Mouse (Mus musculus) retina, postnatal 1 day (tissue): ENCODE results near the gene Sh2d5.

Source experiments
- DNase-seq: peaks from one replicate; pipeline ENCODE4 v3.0.0-alpha.2; 2012

Sh2d5 gene

DNA sequence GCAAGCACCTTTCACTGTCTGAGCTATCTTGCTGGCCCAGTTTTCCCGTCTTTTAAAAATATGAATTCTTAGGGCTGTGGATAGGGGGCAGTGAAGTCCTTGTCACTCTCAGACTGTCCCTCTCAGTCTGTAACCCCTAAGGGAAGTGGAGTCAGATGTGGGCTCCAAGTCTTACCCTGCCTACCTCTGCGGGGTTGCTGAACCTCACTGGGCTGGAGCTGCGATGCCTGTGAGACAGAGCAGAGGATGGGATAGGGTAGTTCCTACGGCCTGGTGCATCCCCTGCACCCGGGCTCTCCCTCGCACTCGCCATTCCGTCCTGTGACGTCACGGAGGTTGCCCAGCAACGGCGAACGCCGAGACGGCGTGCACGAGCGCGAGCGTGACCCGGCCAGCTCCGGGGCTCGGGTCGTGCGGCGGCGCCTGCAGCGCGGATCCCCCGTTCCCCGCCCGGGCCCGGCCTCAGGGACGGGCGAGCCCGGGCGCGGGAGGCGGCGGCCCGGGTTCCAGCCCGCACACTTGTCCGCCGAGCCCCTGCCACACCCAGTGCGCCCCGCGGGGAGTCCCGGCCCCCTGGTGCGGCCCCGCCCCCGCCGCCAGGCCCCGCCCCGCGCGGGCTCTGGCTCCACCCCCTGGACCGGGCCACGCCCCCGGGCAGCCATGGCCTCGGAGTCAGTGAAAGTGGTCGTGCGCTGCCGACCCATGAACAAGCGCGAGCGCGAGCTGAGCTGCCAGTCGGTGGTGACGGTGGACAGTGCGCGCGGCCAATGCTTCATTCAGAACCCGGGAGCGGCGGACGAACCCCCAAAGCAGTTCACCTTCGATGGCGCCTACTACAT lies 11.9 kb downstream of the Sh2d5 start:
- peak; percentile 89 for DNase-seq

DNA sequence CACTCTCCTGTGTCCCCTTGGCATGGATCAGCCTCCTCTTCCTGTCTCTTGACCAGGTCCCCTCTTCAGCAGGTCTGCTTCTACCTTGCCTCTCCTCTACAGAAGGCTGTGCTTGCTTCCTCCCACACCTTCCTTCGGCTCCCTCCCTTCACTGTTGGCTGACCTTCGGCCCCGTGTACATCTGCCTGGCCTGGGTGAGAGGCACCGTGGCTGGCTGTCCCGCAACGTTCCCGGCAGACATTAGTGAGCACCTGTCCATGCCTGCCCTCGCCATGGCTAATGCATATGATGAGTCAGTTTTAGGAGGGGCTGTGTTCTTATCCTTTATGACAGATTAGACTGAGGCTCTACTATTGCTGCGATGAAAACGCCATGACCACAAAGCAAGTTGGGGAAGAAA lies 17.7 kb downstream of the Sh2d5 start:
- DNase-seq: no peak

DNA sequence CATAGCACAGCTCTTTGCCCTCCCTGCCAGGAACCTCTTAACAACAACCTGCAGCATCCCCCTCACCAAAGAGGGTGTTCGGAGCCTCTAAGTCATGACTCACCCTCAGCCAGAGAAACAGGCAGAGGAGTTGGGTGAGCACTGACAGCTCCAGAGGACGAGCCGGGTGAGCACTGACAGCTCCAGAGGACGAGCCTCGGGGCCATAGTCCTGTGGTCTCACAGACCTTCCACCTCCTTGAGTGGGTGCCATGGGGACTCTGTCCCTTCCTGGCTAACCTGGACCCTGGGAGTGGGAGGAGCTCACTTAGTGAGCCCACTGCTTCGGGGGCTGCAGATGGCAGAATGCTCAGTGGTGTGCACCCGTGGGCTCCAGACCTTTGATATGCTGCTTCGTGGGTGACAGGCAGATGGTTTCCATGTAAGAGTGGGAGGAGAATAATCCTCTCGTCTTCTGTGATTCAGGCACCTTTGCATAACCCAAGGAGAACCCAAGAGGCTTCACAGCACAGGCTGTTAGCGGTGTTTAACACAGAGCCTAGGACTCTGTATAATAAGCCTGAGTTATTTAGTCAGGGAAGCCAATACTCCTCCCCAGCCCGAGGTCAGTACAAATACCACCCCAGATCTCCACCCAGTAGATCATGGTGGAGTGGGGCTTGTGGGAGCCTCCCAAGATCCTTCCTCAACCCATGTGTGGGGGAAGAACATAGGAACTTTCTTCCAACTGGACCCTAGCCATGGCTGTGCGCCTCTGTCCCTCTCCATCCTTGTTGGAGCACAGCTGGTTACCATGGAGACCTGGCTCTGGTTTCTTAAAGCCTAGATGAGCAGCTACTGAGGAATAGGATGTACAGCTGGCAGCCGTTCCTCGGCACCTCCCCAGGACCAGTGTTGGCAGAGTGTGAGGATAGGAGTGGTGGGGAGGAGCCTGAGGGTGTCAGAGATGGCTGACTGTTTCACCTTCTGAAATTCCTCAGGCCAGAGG lies 22.1 kb downstream of the Sh2d5 start:
- no peak for DNase-seq

DNA sequence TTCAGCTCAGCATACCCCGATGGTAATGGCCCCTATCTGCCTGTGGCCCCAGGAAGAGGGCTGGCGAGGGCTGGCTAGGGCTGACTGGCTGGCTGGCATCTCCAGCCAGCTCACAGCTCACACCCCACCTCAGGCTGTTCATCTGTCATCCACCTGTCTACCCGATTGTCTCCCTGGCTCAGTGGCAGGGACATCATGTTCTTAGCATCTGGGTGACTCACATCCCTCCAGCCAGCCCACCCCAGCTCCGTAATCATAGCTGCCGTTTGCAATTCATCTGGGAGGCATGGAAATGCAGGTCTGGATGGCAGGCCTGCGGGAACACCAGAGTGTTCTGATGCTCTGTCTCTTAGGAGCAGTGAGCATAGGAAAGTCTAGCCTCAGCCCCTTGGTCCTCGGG lies 28.1 kb downstream of the Sh2d5 start:
- no peak for DNase-seq

DNA sequence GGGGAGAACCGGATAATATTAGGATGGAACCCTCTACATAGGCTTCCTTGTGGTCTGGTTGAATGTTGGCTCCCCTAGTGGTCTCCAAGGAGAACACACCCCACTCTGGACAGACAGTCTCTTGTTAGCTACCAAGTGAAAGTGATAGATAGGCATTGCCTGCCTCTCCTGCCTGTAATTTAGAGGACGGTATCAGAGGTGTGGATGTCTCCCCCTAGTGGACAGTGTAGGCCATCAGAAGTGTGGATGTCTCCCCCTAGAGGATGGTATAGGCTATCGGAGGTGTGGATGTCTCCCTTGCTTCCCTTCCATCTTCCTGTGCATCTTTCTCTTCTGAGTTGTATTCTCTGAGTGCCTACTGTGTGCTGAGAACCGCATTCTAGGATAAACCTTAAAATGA lies 32.6 kb downstream of the Sh2d5 start:
- peak; percentile 94 for DNase-seq

DNA sequence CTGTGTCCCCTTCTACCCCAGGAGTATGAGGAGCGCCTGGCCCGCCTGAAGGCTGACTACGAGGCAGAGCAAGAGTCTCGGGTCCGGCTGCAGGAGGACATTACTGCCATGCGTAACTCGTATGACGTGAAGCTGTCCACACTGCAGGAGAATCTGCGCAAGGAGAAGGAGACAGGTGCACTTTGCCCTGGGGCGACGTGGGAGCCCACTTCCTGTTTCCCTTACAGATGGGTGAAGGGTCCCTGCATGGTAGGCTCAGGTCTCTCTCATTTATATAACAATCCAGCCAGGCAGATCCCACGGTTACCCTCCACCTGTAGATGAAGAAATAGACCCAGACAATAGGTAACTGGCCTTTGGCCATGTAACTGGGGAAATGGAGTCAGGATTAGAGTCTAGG lies 36.2 kb downstream of the Sh2d5 start:
- no peak for DNase-seq

DNA sequence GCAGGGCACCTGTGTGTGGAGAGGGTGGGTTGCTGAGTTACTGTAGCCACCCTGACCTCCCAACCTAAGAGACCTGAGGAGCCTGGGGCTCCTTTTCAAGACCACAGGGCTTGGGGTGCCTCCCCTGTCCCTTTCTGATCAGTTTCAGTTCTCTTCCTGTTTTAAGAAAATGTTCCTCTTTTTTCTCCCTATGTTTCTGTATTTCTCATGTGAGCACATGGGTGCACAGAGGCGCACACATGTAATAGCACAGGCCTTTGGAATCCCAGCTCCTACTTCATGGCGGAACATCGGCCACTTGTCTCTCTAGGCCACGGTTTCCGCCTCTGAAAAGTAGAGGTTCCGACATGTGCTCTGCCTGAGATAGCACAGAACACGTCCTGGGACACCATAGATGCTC lies 38.5 kb downstream of the Sh2d5 start:
- no peak for DNase-seq

DNA sequence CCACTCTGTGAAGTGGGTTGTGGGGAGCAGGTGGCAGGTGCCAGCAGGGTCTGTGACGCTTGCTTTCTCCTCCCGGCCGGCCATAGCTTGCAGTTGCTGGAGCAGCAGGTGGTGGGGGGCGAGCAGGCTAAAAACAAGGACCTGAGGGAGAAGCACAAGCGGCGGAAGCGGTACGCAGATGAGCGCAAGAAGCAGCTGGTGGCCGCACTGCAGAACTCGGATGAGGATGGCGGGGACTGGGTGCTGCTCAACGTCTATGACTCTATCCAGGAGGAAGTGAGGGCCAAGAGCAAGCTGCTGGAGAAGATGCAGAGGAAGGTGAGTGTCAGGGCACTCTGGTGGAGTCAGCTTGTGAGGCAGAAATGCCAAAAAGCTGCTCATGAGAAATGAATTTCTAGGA lies 41.8 kb downstream of the Sh2d5 start:
- no peak for DNase-seq

DNA sequence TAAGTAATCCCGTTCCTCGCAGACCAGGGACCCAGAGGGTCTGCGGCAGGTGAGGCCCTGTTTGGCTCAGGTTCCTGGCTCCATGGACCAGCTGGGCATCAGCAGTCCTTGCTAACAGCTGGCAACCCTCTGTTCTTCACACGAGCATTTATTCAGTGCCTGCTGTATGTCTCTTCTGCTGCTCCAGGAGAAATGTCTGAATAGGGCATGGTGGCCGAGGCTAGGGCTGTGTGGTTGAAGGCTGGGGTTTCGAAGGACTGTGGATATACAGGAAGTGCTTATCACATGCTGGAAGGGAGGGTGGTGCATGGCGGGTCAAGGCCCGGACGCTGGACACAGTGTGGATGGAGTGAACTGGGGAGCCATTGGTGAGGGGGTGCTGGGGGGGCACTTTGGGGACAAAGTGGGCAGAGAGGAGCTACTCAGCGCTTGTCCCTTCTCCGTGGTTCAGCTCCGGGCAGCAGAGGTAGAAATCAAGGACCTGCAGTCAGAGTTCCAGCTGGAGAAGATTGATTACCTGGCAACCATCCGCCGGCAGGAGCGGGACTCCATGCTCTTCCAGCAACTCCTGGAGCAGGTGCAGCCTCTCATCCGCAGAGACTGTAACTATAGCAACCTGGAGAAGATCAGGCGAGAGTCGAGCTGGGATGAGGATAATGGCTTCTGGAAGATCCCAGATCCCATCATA lies 43.2 kb downstream of the Sh2d5 start:
- peak; percentile 38 for DNase-seq

DNA sequence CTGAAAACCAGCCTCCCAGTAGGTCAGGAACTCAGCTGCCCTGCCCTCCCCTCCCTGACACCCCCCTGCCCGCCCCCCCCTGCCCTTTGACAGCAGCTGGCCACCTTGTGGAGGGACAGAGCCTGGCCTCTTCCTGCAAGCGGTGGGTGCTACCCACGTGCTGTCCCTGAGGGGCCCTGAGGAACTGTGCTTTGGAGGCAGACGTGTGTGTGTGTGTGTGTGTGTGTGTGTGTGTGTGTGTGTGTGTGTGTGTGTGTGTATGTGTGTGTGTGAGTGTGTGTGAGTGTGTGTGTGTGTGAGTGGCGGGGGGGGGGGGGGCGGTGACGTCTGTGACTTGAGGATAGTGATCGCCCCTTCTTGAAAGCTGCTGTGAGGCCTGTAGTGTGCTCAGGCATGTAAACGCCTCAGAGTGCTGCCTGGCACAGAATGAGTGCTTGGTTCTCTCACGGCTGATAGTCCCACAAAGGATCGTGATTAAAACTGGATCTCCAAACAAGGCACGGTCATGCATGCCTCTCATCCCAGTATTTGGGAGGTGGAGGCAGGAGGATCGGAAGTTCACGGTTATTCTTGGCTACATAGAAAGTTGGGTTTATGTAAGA lies 43.8 kb downstream of the Sh2d5 start:
- DNase-seq: no peak

DNA sequence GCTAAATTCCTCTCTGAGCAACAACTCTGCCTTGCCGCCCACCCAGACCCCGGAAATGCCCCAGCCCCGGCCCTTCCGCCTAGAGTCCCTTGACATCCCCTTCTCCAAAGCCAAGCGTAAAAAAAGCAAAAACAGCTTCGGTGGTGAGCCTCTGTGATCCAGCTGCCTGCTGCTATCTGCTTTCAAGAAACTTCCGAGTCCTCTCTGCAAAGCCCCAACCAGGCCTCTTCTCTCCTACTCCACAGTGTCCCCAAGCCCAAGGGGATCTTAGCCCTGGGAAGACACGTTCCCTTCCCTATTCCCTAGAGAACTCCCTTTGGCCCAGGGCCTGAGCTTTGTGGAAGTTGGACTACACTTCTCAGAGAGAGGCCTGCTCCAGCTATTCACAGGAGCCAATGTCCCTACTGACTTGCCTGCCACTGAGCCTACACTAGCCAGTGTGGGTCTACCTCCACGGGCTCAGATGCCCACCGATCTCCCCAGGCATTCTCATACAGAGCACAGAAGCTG lies 51.1 kb downstream of the Sh2d5 start:
- no peak for DNase-seq

DNA sequence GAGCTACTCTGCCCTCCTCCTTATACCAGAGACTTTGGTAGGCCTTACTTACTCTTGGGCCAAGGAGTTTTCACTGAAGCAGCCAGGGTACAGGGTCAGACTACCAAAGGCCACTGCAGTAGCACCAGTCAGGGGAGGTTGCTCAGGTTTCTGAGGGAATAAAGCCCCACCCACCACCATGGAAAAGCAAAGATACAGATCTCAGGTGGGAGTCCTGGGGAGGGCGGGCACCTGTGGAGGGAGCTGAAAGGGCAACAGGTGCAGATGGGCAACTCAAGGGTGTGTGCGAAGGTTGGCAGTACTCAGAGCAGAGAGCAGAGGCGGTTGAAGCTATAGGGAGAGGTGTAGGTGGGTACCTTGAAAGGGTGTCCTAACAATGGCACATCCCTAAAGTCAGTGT lies 52.8 kb downstream of the Sh2d5 start:
- no peak for DNase-seq

DNA sequence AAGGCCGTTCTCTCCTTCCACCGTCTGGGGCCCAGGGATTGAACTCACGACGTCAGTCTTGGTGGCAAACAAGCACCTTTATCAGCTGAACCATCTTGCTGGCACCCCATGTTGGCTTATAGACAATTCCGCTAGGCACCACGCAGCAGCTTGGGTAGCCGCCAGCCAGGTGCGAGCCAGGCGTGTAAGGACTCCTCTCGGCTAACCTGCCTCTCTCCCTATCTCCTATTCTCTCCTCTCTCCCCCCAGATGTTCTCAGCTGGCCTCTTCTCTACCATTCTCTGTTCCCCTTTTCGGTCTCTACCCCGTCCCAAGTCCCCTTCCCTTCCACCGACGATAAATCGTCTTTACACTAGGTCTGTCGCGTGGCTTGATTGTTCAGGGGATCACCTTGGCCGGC lies 53.5 kb downstream of the Sh2d5 start:
- DNase-seq: no peak

DNA sequence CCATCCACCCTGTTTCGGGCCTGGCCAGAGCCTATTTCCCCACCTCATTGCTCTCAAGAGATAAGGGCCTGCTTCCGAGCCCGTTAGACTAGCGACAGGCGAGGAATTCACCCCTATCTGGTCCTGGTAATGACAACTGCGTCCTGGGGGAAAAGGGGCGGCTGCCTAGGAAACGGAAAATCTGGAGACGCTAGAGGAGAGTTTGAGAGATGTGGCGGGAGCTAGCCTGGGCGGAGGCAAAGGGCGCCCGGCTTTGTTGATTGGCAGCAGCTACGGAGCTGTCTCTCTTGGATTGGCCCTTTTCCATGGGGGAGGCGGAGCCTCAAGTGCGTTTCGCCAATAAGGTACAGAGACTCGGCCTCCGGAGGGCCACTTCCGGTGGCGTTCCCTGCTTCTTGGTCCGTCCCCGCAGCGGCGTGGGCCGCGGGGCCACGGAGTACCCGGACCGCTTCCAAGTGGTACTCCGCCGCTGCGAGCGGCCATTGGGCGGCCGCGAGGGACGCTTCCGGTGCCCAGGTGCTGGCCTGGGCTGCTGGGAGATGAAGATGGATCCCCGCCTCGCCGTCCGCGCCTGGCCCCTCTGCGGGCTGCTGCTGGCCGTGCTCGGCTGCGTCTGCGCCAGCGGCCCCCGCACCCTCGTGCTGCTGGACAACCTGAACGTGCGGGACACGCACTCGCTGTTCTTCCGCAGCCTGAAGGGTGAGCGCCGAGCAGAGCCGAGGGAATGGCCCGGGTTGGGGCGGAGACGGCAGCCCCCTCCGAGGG lies 54.3 kb downstream of the Sh2d5 start, which contains the start of gene Ddost:
Gene Ddost (plus strand): TSS at position 391 of the 765 bp plus-strand sequence.
- peak; percentile 100 for DNase-seq

DNA sequence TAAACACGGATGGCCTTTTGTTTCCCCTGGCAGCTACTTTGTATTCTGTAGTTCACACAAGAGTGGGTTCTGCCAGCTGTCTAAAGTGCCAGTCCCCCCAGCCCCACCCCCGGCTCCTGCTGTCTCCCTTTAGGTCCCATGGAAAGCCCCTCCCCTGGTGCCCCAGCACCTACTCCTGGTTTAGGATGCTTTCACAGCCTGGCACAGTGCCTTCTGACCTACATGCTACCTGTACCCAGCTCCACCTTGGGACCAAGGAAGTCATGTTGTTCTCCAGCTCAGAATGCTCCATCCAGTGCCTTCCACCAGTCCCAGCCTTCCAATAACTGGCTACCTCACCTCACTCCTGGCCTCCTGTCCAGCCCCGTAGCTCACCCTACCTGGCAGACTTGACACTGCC lies 56.8 kb downstream of the Sh2d5 start:
- no peak for DNase-seq

DNA sequence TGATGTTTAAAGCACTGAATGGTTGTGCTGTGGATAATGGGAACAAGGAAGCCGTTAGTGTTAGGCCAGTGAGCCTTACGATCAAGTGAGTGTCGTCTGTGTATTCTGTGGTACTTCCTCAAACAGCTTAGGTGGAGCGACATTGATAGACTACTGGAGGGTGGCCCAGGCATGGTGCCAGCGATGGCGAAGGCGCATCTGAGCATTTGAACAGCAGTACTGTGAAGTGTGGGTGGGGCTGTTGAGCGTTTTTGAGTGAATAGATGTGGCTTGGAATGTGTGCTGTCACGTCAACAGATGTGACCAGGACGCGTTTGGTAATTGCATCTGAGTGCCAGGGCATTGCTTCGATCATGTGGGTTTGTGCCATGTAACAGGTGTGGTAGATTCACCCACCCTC lies 57.5 kb downstream of the Sh2d5 start:
- no peak for DNase-seq

DNA sequence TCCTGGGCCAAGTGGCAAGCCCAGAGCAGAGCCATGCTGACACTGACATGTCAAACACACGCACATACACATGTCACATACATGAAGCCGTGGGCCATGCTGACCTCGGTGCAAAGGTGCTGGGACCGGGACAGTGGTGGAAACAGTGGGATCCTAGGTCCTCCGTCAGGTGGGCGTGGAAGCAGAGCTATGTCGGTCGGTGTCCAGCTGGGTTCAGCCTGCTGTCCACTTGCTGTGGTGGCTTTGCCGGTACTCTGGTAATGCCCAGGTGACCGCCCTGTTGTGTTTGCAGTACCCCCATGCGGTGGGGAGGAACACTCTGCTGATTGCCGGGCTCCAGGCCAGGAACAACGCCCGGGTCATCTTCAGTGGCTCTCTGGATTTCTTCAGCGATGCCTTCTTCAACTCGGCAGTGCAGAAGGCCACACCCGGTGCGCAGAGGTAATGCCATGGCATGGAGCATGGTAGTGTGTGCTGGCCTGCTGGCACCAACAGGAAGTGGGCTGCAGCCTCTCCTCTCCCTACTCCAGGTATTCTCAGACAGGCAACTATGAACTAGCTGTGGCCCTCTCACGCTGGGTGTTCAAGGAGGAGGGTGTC lies 60.2 kb downstream of the Sh2d5 start:
- no peak for DNase-seq
